Mouse (Mus musculus): ENCODE results near the gene Myo16. TPM values are rescaled to one million over a fixed set of nuclear protein-coding genes. Genes with fewer than 3 reads are reported as not detected.

Myo16 gene
- 10 to 100 TPM; 31.3 to 39.1 TPM for total RNA-seq (2021)

DNA sequence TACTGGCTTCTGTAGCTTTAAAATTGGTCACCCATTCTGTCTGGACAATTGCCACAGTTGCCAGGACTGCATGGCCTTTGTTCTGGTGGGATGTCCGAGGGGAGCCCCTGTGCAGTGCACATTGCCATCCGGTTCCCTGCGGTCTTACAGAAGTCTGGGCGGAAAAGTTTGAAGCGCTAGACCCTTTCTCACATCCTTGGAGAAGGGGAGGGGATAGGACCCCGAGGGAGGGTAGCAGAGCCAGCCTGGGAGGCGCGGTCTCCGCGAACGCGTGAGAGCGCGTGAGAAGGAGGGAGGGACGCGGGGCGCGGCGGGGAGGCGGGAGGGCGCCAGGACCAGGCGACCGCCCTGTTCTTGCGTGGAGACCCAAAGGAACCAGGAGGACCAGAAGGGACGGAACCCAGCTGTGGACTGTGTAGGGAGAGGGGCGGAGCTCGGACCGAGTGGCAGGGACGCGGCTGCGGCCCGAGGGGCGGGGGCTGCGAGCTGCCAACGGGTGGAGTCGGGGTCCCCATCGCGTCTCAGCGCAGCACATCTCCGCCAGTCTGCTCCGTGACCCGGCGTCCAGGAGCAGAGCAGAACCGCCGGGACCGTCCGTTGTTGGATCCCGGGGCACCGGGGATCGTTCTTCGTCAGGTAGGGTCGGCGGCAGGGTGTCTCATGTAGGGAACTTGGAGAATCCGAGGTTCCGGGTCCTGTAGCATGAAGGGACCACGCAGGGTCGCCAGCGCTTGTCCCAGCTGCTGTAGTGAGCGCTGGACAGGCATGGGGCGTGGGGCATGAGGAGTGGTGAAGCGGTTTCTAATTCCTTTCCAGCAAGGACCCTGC lies at the start of gene Myo16:
TSS of gene Myo16 (plus strand) at position 301 of the 828 bp plus-strand sequence.
- DNase-seq (ENCODE audit: low spot score in 2 of 2) = peak; percentile 22 to 29
- intact Hi-C loops (cut with DNase I) = loop anchor here (5.0 kb wide), 1 partner anchor 102 kb away; no protein-coding TSS in a partner anchor

DNA sequence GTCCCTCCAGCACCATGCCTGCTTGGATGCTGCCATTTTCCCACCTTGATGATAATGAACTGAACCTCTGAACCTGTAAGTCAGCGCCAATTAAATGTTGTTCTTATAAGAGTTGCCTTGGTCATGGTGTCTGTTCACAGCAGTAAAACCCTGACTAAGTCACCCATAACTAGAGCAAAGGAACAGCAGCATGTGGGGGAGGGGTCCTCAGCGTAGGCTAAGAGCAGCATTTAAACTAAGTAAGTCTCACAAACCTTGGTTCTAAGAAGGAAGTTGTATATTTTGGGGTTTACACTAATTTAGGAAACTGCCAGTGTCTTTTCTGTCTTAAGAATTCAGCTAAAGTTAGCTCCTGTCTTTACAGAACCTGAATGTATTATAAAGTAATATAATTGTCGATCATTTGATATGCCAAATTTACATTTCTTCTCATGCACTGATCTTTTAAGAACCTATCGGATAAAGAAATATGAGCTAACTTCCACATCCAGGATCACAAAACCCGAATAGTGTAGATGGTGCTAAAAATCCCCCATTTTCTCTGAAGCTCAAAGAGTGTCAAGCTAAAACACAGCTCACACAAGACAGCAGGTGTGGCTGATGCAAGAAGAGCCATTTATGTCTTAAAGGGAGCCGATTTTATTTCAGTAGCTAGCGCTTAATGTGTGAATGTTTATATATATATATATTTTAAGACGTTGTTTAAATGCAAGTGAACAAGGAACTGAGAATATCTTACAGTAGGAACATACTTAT lies 45.0 kb upstream of the Myo16 start:
- intact Hi-C loops (cut with DNase I) = no loop called here
- no peak for DNase-seq (ENCODE audit: low spot score in 2 of 2)

- intact Hi-C loops (cut with DNase I) = no loop called here
- DNase-seq (ENCODE audit: low spot score in 2 of 2) = no peak
Observed at GRCm38 (mm10) chr8:10122749-10123148, 31.0 kb upstream of the Myo16 start.

DNA sequence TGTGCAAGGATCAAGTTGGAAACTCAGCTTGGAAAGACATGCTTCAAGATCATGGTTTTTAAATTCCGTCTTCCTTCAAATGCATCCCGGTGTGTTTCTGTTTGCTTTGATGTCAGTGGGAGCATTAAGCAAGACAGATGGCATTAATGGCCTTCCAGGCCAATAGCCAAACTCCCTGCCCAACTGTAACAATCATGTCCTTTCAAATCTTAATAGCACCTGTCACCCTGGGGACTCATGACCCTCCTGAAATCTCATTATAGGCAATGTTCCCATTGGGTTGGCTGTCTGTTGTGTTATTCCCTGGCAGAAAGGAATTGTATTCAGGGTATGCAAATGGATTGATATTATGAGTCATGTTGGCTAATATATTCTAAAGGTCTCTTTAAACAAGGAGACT lies 30.3 kb upstream of the Myo16 start:
- no peak for DNase-seq (ENCODE audit: low spot score in 2 of 2)
- intact Hi-C loops (cut with DNase I) = no loop called here

- no peak for DNase-seq (ENCODE audit: low spot score in 2 of 2)
- intact Hi-C loops (cut with DNase I) = no loop called here
Observed at GRCm38 (mm10) chr8:10125684-10126083, 28.0 kb upstream of the Myo16 start.

DNA sequence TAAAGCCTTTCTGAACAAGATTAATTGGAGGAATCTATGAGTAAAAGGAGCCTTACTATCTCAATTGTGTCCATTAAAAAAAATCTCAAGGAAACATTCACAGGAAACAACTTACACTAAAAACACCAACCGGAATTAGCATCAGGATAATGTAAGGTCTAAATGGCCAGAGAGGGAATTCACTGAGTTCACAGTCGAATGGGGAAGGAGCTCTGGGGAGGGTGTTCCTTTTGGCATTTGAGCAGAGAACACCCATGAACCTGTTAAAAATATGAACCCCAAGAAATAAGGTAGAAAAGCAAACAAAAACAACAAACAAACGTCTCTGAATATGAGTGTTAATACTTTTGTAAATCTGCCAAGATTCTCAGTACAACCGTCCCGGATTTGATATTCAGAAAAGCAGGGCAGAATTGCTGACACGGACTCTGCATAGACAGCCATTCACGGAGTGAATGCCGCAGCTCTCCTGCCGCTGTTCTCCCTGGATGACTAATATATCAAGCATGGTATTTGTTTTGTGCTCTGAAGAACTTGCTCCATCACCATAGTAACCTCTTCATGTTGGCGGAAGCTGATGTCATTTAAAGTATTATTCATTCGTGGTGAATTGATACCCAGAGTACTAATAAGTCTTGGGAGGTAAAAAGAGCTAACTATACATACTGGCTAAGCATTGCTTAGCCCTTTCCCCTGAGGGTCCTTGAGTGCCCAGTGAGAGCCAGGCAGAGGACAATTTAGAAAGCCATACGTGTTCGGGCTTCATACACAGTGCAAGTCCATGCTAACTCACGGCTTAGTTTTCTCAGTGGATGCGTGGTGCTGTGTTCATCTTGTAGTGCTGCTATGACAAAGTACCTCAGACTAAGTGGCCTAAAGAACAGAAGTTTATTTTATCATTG lies 22.9 kb upstream of the Myo16 start:
- no peak for DNase-seq (ENCODE audit: low spot score in 2 of 2)
- intact Hi-C loops (cut with DNase I) = no loop called here

- DNase-seq (ENCODE audit: low spot score in 2 of 2) = no peak
- intact Hi-C loops (cut with DNase I) = no loop called here
Observed at GRCm38 (mm10) chr8:10139536-10139935, 14.2 kb upstream of the Myo16 start.

DNA sequence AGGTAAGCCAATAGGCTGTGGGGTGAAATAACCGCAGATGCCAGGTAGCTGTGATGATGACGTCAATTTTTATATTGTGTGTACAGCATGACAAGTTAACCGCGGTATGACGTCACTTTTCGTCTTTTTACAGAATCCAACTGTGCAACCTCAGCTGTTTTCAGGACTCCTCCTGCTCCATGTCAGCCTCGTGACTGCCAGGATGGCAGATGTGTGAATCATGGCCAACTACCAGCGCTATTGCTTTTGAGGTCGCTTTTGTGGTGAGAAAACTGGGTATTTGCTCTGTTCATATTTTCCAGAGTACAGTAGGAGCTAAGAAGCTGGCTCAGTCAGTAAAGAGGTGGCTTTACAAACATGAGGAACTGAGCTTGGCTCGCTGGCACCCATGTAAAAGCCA lies 9.8 kb upstream of the Myo16 start:
- DNase-seq (ENCODE audit: low spot score in 2 of 2) = no peak
- intact Hi-C loops (cut with DNase I) = no loop called here

- intact Hi-C loops (cut with DNase I) = loop anchor here (5.0 kb wide), 1 partner anchor 99 kb away; no protein-coding TSS in a partner anchor
Observed at GRCm38 (mm10) chr8:10151692-10152247, 1.9 kb upstream of the Myo16 start.

DNA sequence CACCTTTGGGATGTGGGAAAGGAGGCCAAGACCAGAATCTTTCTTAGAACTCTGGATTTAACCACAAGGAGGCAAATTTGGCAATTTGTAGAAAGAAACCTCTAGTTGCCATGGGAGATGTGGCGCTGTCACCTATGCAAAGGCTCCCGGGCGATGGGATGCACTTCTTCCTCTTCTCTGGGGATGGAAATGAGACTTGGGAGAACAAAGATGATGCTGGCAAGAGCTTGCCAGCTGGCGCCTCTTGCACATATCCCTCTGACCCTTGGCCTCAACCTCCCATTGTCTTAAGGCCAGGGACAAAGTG lies 681 bp downstream of the Myo16 start:
- intact Hi-C loops (cut with DNase I) = loop anchor here (5.0 kb wide), 1 partner anchor 102 kb away; no protein-coding TSS in a partner anchor
- DNase-seq (ENCODE audit: low spot score in 2 of 2) = no peak

More at GRCm38 (mm10) chr8:10151692-10152247, 1.9 kb upstream of the Myo16 start:
- DNase-seq (ENCODE audit: low spot score in 2 of 2) = no peak

DNA sequence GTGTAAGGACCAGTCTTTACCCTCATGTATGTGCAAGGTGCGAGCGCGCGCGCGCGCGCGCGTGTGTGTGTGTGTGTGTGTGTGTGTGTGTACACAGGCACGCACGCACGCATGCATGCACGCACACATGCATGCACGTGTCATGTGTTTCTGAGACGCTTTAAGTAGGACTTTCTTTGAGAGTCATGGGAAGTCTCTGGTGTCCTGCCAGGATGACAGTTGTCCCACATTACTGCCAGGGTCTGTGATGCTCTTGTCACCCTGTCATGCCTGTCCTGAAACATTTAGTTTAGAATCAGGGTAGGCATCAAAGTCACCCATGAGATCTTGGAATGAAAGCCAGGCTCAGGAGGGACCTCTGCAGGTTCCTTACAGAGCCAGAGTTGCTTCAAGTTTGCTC lies 1.4 kb downstream of the Myo16 start:
- DNase-seq (ENCODE audit: low spot score in 2 of 2) = no peak
- intact Hi-C loops (cut with DNase I) = no loop called here

GRCm38 (mm10) chr8:10161106-10161505 lies 7.4 kb downstream of the Myo16 start:
- no peak for DNase-seq (ENCODE audit: low spot score in 2 of 2)
- intact Hi-C loops (cut with DNase I) = no loop called here

DNA sequence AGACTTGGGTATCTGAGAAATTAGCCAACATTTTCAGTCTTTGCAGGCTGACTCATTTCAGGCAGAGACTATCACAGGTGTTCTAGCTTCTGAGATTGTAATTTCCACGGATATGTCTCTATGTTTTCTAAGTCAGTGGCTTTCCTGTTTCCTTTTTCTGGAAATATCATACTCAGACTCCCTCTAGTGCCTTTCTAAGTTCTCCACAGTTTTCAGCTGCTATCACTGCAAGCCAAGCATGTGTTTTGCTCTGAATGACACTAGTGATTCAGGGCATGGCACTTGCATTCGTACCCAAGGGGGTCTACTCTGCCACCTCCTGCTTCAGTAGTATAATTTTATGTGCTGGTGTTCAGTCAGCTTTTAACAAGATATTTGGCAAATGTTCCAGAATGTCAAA lies 11.2 kb downstream of the Myo16 start:
- intact Hi-C loops (cut with DNase I) = loop anchor here (5.0 kb wide), 1 partner anchor 113 kb away; no protein-coding TSS in a partner anchor
- DNase-seq (ENCODE audit: low spot score in 2 of 2) = no peak

- intact Hi-C loops (cut with DNase I) = loop anchor here (5.0 kb wide), 1 partner anchor 116 kb away; no protein-coding TSS in a partner anchor
- no peak for DNase-seq (ENCODE audit: low spot score in 2 of 2)
Observed at GRCm38 (mm10) chr8:10168326-10168725, 14.6 kb downstream of the Myo16 start.

GRCm38 (mm10) chr8:10169894-10170293 lies 16.2 kb downstream of the Myo16 start:
- no peak for DNase-seq (ENCODE audit: low spot score in 2 of 2)
- intact Hi-C loops (cut with DNase I) = loop anchor here (5.0 kb wide), 1 partner anchor 118 kb away; no protein-coding TSS in a partner anchor

DNA sequence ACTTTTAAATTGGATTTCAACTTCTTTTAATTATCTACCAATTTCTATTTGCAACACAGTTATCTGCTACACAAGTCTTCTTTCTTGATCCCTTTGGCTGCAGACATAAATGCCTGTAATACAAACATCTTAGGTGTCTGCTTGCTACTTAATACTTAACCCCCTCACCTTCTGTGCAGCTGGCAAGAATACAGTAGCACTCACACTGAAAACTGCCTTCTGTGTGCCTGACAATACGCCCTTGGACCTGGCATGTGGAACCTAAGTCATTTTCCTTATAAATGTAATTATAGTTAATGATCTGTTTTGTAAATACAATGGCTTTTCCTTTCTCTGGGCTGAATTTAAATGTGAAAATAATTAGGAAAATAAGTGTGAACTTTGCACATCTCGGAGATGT lies 17.6 kb downstream of the Myo16 start:
- DNase-seq (ENCODE audit: low spot score in 2 of 2) = no peak
- intact Hi-C loops (cut with DNase I) = no loop called here

DNA sequence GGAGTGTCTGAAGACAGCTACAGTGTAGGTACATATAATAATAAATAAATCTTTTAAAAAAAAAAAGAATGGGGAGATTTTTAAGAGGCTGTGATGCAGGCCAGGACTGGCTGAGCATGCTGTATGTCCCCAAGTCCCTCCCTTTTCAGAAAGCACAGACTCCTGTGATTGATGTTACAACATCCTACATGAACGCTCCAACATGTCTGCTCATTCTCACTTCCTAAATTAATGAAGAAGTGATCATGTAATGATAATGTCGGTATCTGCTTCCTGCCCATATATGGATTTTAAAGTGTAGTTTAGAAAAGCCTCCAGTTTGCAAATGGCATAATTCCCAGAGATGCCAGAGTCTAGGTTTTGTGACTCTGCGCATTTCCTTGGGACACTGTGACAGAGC lies 18.6 kb downstream of the Myo16 start:
- DNase-seq (ENCODE audit: low spot score in 2 of 2) = no peak
- intact Hi-C loops (cut with DNase I) = no loop called here

GRCm38 (mm10) chr8:10173033-10173747 lies 19.5 kb downstream of the Myo16 start:
- intact Hi-C loops (cut with DNase I) = no loop called here
- no peak for DNase-seq (ENCODE audit: low spot score in 2 of 2)
